Mouse (Mus musculus): ENCODE data around the gene Plekha6.

Gene Plekha6

GRCm38 (mm10) chr1:133240881-133241280, 76.9 kb downstream of the Plekha6 start:
- no peak for ATAC-seq (ENCODE audit: low TSS enrichment)

GRCm38 (mm10) chr1:133244668-133245067, 80.7 kb downstream of the Plekha6 start:
- peak; percentile 60; the same call in 1 of the 2 replicates for ATAC-seq (ENCODE audit: low TSS enrichment)

- no peak for ATAC-seq (ENCODE audit: low TSS enrichment)
These were observed 81.9 kb downstream of the Plekha6 start for GRCm38 (mm10) chr1:133245690-133246619.

- ATAC-seq (ENCODE audit: low TSS enrichment): no peak
These were observed 83.2 kb downstream of the Plekha6 start for GRCm38 (mm10) chr1:133247189-133247588.

GRCm38 (mm10) chr1:133250761-133251160, 86.8 kb downstream of the Plekha6 start:
- no peak for ATAC-seq (ENCODE audit: low TSS enrichment)

GRCm38 (mm10) chr1:133251625-133252034, 87.6 kb downstream of the Plekha6 start:
- no peak for ATAC-seq (ENCODE audit: low TSS enrichment)

- no peak for ATAC-seq (ENCODE audit: low TSS enrichment)
These were observed 88.2 kb downstream of the Plekha6 start for GRCm38 (mm10) chr1:133252251-133252650.

- ATAC-seq (ENCODE audit: low TSS enrichment): peak; percentile 13; the same call in 1 of the 2 replicates
These were observed 89.0 kb downstream of the Plekha6 start for GRCm38 (mm10) chr1:133252801-133253531.

- no peak for ATAC-seq (ENCODE audit: low TSS enrichment)
These were observed 89.5 kb downstream of the Plekha6 start for GRCm38 (mm10) chr1:133253532-133253866.

GRCm38 (mm10) chr1:133254226-133254625, 90.2 kb downstream of the Plekha6 start:
- ATAC-seq (ENCODE audit: low TSS enrichment): no peak

GRCm38 (mm10) chr1:133254856-133255764, 91.1 kb downstream of the Plekha6 start:
- ATAC-seq (ENCODE audit: low TSS enrichment): no peak

GRCm38 (mm10) chr1:133255776-133256175, 91.8 kb downstream of the Plekha6 start:
- ATAC-seq (ENCODE audit: low TSS enrichment): no peak

GRCm38 (mm10) chr1:133256347-133256746, 92.3 kb downstream of the Plekha6 start:
- ATAC-seq (ENCODE audit: low TSS enrichment): no peak

- no peak for ATAC-seq (ENCODE audit: low TSS enrichment)
These were observed 94.7 kb downstream of the Plekha6 start for GRCm38 (mm10) chr1:133258694-133259093.

GRCm38 (mm10) chr1:133262628-133263027, 98.6 kb downstream of the Plekha6 start:
- peak; percentile 76 for ATAC-seq (ENCODE audit: low TSS enrichment)

GRCm38 (mm10) chr1:133263134-133263533, 99.1 kb downstream of the Plekha6 start:
- ATAC-seq (ENCODE audit: low TSS enrichment): no peak

- ATAC-seq (ENCODE audit: low TSS enrichment): no peak
These were observed 100.4 kb downstream of the Plekha6 start for GRCm38 (mm10) chr1:133264367-133264766.

GRCm38 (mm10) chr1:133265114-133265766, 101.2 kb downstream of the Plekha6 start:
- ATAC-seq (ENCODE audit: low TSS enrichment): no peak

GRCm38 (mm10) chr1:133267094-133267493, 103.1 kb downstream of the Plekha6 start:
- ATAC-seq (ENCODE audit: low TSS enrichment): no peak

GRCm38 (mm10) chr1:133267813-133268492, 103.9 kb downstream of the Plekha6 start:
- peak; percentile 69 for ATAC-seq (ENCODE audit: low TSS enrichment)

GRCm38 (mm10) chr1:133268503-133268902, 104.5 kb downstream of the Plekha6 start:
- no peak for ATAC-seq (ENCODE audit: low TSS enrichment)
